Mouse (Mus musculus) gonadal fat pad, adult 2 months (tissue): ENCODE measurements around the gene Evc. TPM values are rescaled to one million over a fixed set of nuclear protein-coding genes. Genes with fewer than 3 reads are reported as not detected.

Source experiments
- DNase-seq: peaks from one replicate; pipeline ENCODE4 v3.0.0-alpha.2; 2012; ENCODE audit warnings: low read depth
- polyA plus RNA-seq: library from polyadenylated mRNA; depleted of rRNA; stranded (reverse); fragments of >200 nt; gene quantifications from 2 replicates; pipeline ENCODE4 v1.2.3, GENCODE M21; 2012; rRNA removed

Evc gene
- polyA plus RNA-seq, 1 experiment: 10.9 TPM

DNA sequence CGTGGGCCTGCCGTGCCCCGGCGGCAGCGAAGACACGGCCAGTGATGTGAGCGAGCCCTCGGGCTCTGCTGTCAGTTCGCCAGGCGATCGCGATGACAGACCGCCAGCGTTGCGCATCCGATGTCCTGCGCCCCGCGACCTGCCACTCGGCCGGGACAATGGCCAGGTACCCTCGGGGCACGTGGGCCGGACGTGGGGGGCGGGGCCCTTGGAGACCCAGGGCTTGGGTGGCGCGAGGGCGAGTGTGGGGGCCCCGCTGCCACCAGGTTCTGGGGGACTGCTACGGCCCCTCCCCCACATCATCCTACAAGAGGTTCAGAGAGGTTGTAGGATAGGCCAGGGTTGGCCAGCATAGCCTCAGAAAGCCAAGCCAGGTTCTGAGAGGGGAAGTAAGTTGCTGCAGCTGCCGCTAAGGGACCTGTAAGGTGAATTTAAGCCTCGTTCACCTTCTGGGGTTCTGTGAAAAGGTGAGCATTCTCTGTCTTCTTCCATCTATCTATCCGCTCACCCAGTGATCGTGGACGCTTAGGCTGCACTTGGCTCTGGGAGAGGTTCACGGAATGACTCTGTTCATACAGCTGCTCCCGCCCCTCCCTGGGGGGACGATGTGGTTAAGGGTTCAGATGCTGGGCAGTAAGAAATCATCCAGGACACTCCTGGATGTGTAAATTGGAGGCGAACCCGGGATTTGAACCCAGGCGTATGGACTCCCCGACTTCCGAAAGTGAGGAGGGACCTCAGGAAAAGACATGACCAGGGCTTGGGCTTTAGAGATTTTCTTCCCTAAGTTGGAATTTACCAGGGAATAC, 94.1 kb downstream of the Evc start:
- DNase-seq: no peak

GRCm38 (mm10) chr5:37241651-37242151, 95.0 kb downstream of the Evc start, which contains the start of gene Crmp1:
Crmp1 (plus strand) TSS chr5:37241940.
- no peak for DNase-seq

- DNase-seq: no peak
These were observed 95.5 kb downstream of the Evc start for GRCm38 (mm10) chr5:37241224-37241623.

- no peak for DNase-seq
These were observed 96.1 kb downstream of the Evc start for GRCm38 (mm10) chr5:37240550-37240949.

Other genes with a start within 250 kb of the Evc start
- 0.14 and 0.30 TPM in 2 replicates for gene Crmp1, start 95.0 kb downstream of the Evc start, polyA plus RNA-seq
- gene Evc2, start 1.6 kb upstream of the Evc start, polyA plus RNA-seq: 11.9 and 12.5 TPM in 2 replicates